Mouse (Mus musculus) neural tube, embryonic 13.5 days (tissue): ENCODE measurements at regions not wholly inside any gene's neighbourhood (a gene's known extent, or its start where the extent isn't known, plus 50 kb on each side); places are given as distances from the start of the nearest gene placed in this dataset.
"Not testable (repeated sequence)": the region's sequence is repeated elsewhere in the genome, so short reads cannot be mapped to it uniquely, and the experiment has no call there.

ENCODE experiments used
- ATAC-seq: fragments of 200-750 bp; cut with Nextera tagmentation; 2 replicates; pipeline ENCODE4 v1.8.0; 2017; ENCODE audit warnings: low read depth, mild to moderate bottlenecking, moderate TSS enrichment, moderate library complexity
- H3K27ac ChIP-seq: fragments of 300-500 bp; sonication (generic); replicated peaks from 2 replicates; pipeline ENCODE4 v1.5.1; 2015; ENCODE audit warnings: moderate library complexity, mild to moderate bottlenecking, inconsistent platforms
- H3K27me3 ChIP-seq: fragments of 300-500 bp; sonication (generic); 2 replicates; pipeline ENCODE4 v1.6.1; 2015; ENCODE audit warnings: mild to moderate bottlenecking, inconsistent platforms
- H3K36me3 ChIP-seq: fragments of 300-500 bp; sonication (generic); 2 replicates; pipeline ENCODE4 v1.6.1; 2015; ENCODE audit warnings: mild to moderate bottlenecking, inconsistent platforms
- H3K4me1 ChIP-seq: fragments of 300-500 bp; sonication (generic); replicated peaks from 2 replicates; pipeline ENCODE4 v1.6.1; 2015; ENCODE audit warnings: inconsistent platforms
- H3K4me2 ChIP-seq: fragments of 300-500 bp; sonication (generic); 2 replicates; pipeline ENCODE4 v1.6.1; 2015; ENCODE audit warnings: inconsistent platforms, mild to moderate bottlenecking, moderate library complexity
- H3K4me3 ChIP-seq: fragments of 300-500 bp; sonication (generic); 2 replicates; pipeline ENCODE4 v1.5.1; 2015; ENCODE audit warnings: mild to moderate bottlenecking, inconsistent platforms
- H3K9ac ChIP-seq: fragments of 300-500 bp; sonication (generic); 2 replicates; pipeline ENCODE4 v1.6.1; 2015; ENCODE audit warnings: moderate library complexity, mild to moderate bottlenecking, inconsistent platforms
- H3K9me3 ChIP-seq: fragments of 300-500 bp; sonication (generic); 2 replicates; pipeline ENCODE4 v1.6.1; 2016; ENCODE audit warnings: inconsistent platforms
- WGBS: fragments of 180-500 bp; shearing (Covaris S2); methylation state at CpG from one replicate; pipeline ENCODE4 v1.1.7; 2015; 5-methylcytosine and 5-hydroxymethylcytosine counted together

DNA sequence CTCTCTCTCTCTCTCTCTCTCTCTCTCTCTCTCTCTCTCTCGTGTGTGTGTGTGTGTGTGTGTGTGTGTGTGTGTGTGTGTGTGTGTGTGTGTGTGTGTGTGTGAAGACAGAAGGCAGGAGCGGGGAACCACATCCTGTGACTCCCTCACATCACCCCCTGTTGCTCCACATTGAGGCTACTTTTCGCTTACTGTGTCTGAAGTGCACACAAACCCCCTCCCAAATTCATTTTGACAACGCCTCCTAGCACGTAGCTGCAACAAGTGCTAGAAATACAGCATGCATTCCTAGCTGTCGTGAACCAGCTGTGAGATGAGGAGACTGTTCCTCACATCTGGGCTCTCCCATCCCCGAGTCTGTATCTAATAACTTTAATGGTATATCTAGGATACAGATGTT is 106.4 kb downstream of the Dad1 start:
- H3K4me2 ChIP-seq, result no peak overlapping the region
- ATAC-seq, result no peak
- H3K4me3 ChIP-seq, result no peak overlapping the region
- H3K9ac ChIP-seq, result no peak overlapping the region
- 85% methylated on average over 6 of the region's 7 CpGs for WGBS
- no peak overlapping the region for H3K27ac ChIP-seq
- H3K27me3 ChIP-seq, result no peaks in the 10 kb centered on the region
- peaks cover 16% of the 10 kb centered on the region for H3K4me1 ChIP-seq
- H3K36me3 ChIP-seq, result no peaks in the 10 kb centered on the region
- H3K9me3 ChIP-seq, result no peaks in the 10 kb centered on the region

DNA sequence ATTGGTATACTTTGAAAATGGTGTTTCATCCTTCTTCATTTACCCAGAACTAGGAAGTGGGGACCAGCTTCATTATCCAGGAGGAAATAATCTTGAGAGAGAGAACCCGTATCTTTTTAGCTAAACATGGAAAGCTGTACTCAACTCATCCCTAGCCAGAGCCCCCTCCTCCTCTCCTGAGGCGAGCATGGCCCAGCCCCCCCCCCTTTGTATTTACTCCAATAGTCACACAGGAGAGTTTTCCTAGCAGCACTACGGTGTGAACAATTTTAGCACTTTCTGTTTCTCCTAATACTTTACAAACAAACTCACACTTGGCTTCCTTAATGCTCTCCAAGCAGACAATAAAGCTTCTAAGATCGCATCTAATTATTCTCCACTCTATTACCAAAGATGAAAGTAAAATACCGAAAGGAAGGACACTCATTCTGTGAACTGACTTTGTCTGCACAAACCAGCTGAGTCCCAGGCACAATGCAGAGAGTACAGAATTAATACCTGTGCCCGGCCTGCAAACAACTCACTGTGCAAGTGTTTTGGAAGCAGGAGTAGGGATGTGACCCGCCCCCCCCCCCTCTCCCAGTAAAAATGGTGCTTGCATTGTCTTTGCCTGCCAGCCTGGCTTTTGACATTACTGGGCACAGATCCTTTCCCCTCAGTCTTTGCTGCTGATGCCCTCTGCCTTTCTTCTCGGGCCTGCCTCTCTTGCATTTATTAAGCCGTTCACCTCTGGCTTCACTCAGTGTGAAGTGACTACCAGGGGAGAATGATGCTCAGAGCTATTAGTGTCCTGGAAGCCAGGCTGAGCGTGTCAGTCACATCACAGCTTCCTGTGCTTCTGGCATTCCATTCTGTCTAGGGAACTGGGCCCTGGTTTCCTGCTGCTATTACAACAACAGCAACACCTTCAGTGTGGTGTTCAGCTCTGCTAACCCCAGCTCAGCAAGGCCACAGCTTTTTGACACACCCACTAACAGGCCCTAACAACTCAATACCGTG is 107.9 kb downstream of the Dad1 start:
- peak; percentile 33; the same call in 1 of the 2 replicates for ATAC-seq
- Histone ChIP-seq H3K36me3 (no peaks in the 10 kb centered on the region), H3K9me3 (no peaks in the 10 kb centered on the region), H3K9ac (0 out of 2 replicates have a peak overlapping the region, but pooled peaks have one; percentile 6), H3K4me3 (no peak overlapping the region), H3K27ac (peak overlapping the region; percentile 59; the same call in 1 of the 2 replicates), H3K4me1 (peaks cover 16% of the 10 kb centered on the region), H3K4me2 (no peak overlapping the region), H3K27me3 (no peaks in the 10 kb centered on the region)
- 34% methylated on average over 11 of the region's 11 CpGs for WGBS

DNA sequence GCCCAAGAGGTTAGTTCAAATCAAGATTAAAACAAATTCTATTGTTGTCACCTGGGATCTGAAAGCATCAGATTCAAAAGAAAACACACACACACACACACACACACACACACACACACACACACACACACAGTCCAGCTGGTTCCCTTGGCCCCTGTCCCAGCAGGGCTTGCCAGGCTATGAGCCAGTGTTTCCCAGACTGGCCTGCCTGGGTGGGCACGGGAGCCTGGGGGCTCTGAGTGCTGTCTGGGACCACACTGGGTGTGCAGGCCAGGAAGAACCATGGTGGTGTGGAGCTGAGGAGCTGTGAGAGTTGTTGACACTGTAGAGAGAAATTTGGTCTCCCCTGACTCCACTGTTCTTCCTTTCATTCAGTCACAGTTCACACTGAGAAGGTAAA is 110.1 kb downstream of the Dad1 start:
- no peaks in the 10 kb centered on the region for H3K9me3 ChIP-seq
- H3K4me2 ChIP-seq, result no peak overlapping the region
- no peaks in the 10 kb centered on the region for H3K36me3 ChIP-seq
- H3K4me3 ChIP-seq, result no peak overlapping the region
- peaks cover 16% of the 10 kb centered on the region for H3K4me1 ChIP-seq
- no peak overlapping the region for H3K27ac ChIP-seq
- no peak overlapping the region for H3K9ac ChIP-seq
- 74% methylated on average over 1 of the region's 1 CpGs for WGBS
- ATAC-seq, result peak; percentile 65; the same call in 1 of the 2 replicates
- no peaks in the 10 kb centered on the region for H3K27me3 ChIP-seq

DNA sequence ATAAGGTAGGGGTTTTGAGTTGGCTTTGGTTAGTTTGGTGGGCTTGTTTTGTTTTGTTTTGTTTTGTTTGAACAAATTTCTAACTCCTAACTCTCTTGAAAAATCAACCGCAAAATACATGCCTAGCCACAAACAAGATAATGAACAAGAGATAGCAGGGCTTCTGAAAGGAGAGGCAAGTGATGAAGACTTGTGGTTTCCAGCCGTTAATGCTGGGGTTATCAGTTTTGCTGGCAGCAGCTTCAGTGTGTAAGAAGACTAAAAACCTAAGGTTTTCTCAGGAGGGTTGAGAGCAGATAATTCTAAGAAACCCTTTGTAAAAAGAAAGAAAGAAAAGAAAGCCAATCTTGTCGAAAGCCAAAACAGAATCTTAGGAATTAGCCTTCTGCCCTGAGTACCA is 115.6 kb downstream of the Dad1 start:
- H3K4me1 ChIP-seq, result no peaks in the 10 kb centered on the region
- ATAC-seq, result no peak
- no peak overlapping the region for H3K27ac ChIP-seq
- H3K9me3 ChIP-seq, result no peaks in the 10 kb centered on the region
- H3K4me3 ChIP-seq, result no peak overlapping the region
- H3K9ac ChIP-seq, result no peak overlapping the region
- H3K4me2 ChIP-seq, result no peak overlapping the region
- no peaks in the 10 kb centered on the region for H3K27me3 ChIP-seq
- WGBS, result 91% methylated on average over 3 of the region's 3 CpGs
- no peaks in the 10 kb centered on the region for H3K36me3 ChIP-seq

DNA sequence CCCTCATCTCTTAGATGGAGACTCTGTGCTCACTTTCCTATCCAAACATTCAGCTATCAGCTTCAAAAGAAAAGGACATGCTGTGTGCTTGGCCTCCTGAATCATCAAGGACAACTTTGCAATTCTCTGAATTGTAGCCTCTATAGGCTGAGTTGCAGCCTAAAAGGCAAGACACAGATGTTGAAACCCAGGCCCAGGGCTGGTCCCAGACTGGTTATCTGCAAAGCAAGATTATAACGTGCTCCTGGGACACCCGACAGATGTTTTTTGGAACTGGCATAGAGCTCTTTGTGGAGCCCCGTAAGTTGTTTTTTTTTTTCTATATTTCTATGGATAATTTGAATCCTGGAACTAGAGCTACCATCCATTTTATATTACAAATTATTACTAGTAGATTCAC is 117.4 kb downstream of the Dad1 start:
- H3K36me3 ChIP-seq, result no peaks in the 10 kb centered on the region
- no peaks in the 10 kb centered on the region for H3K27me3 ChIP-seq
- H3K4me1 ChIP-seq, result no peaks in the 10 kb centered on the region
- no peak overlapping the region for H3K27ac ChIP-seq
- no peak overlapping the region for H3K4me2 ChIP-seq
- 89% methylated on average over 3 of the region's 3 CpGs for WGBS
- no peaks in the 10 kb centered on the region for H3K9me3 ChIP-seq
- no peak overlapping the region for H3K4me3 ChIP-seq
- ATAC-seq, result no peak
- H3K9ac ChIP-seq, result no peak overlapping the region

DNA sequence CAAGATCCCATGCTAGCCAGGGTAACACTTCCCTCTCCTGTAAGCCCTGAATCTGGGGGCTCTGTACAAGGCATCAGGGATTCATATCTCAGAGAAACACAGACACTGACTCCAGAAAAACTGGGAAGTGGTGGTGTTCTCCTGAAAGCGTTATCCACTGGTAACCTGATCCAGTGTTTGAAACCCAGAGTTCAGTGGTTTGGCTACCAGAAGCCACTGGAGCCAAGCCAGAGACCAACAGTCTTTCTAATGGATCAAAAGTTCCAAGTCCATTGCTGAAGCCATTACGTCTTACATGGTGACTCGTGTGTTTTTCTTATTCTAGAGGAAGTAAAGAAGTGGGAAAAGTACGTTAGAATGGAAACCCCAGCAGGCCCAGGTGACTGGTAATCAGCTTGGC is 125.6 kb downstream of the Dad1 start:
- no peaks in the 10 kb centered on the region for H3K36me3 ChIP-seq
- no peak for ATAC-seq
- no peaks in the 10 kb centered on the region for H3K27me3 ChIP-seq
- H3K4me1 ChIP-seq, result peaks cover 15% of the 10 kb centered on the region
- WGBS, result 82% methylated on average over 4 of the region's 4 CpGs
- no peak overlapping the region for H3K27ac ChIP-seq
- H3K4me3 ChIP-seq, result no peak overlapping the region
- no peak overlapping the region for H3K4me2 ChIP-seq
- H3K9ac ChIP-seq, result no peak overlapping the region
- H3K9me3 ChIP-seq, result no peaks in the 10 kb centered on the region

DNA sequence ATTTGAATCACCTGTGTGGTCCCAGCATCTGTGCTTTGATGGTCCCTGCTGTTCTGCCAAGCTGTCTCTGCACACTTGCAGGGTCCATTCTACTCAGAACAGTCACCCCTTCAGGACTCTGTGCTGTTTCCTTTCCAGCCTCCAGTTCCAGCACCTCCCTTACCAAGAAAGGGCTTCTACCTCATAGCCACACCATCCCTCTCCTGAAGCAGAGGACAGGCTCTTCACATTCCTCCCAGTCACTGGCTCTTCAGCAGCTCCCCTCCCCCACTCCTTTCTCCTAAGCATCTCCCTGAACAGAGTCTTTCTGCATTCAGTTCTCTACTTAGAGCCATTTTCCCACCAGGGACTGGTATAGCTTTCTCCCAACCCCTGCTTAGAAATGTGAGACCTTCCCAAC is 128.4 kb downstream of the Dad1 start:
- ATAC-seq, result peak; percentile 47; the same call in 1 of the 2 replicates
- Histone ChIP-seq H3K27ac (no peak overlapping the region), H3K4me3 (no peak overlapping the region), H3K27me3 (no peaks in the 10 kb centered on the region), H3K4me2 (no peak overlapping the region), H3K4me1 (peaks cover 15% of the 10 kb centered on the region), H3K36me3 (no peaks in the 10 kb centered on the region), H3K9me3 (no peaks in the 10 kb centered on the region), H3K9ac (no peak overlapping the region)

DNA sequence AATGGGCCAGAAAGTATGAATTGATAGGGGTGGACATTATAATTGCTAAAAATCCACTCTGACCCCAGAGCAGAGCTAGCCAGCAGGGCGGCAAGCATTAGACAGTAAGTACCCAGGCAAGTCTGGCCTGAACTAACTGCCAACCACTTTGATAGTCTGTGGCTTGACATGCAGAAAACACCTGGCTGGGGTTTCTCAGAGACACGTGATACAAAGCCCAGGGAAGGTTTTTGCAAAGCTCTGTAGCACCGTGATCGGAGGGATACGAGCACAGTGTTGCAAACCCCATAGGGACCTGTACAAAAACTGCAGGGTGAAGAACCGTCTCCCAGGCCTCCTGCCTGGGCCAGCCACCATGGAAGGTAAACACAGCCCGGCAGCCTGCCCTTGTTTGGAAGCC is 131.9 kb downstream of the Dad1 start:
- ATAC-seq, result no peak
- Histone ChIP-seq H3K4me2 (no peak overlapping the region), H3K27ac (no peak overlapping the region), H3K4me3 (no peak overlapping the region), H3K27me3 (no peaks in the 10 kb centered on the region), H3K36me3 (no peaks in the 10 kb centered on the region), H3K9me3 (no peaks in the 10 kb centered on the region), H3K4me1 (peaks cover 15% of the 10 kb centered on the region), H3K9ac (no peak overlapping the region)
- 82% methylated on average over 7 of the region's 7 CpGs for WGBS

DNA sequence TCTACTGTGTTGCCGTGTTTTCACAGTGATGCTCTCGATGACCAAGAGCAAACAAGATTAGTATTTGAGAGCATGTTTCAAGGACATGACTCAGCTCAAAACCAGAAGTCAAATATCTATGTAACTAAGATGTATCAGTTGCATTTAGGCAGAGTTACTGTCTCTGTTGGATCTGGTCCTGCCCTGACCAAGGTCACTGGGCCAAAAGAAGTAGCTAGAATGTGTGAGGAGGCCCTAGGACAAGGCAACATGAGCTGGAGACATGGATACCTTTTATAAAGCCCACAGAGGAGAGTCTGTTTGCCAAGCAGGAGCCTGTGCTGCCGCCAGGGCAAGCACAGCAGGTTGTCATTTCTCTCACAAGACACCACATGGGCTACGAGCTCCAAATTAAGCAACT is 132.6 kb downstream of the Dad1 start:
- Histone ChIP-seq H3K36me3 (no peaks in the 10 kb centered on the region), H3K4me1 (peaks cover 15% of the 10 kb centered on the region), H3K27me3 (no peaks in the 10 kb centered on the region), H3K27ac (no peak overlapping the region), H3K4me2 (no peak overlapping the region), H3K9me3 (no peaks in the 10 kb centered on the region), H3K9ac (no peak overlapping the region), H3K4me3 (no peak overlapping the region)
- WGBS, result 83% methylated on average over 4 of the region's 4 CpGs
- ATAC-seq, result no peak

DNA sequence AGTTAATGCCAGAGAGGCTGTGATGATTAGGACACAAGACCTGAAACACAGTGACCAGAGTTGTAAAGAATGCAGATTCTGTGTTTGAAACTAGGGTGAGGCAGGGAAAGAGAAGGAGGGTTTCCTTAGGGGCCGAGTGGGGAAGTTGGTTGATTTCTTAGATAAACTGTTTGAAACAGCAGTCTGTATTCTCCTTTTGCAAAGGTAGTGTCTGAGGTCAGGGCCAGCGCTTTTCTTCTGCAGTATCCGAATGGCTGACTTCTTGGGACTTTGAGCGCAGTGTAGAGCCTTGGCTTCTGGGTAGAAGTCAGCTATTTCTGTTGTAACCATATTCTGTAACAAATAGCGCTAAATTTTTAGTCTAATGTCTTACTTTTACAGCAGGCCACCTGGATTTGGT is 133.7 kb downstream of the Dad1 start:
- no peak overlapping the region for H3K4me3 ChIP-seq
- H3K9ac ChIP-seq, result no peak overlapping the region
- no peaks in the 10 kb centered on the region for H3K36me3 ChIP-seq
- no peak for ATAC-seq
- H3K27me3 ChIP-seq, result no peaks in the 10 kb centered on the region
- H3K27ac ChIP-seq, result no peak overlapping the region
- H3K4me1 ChIP-seq, result peaks cover 6% of the 10 kb centered on the region
- no peaks in the 10 kb centered on the region for H3K9me3 ChIP-seq
- H3K4me2 ChIP-seq, result no peak overlapping the region
- 95% methylated on average over 5 of the region's 5 CpGs for WGBS

DNA sequence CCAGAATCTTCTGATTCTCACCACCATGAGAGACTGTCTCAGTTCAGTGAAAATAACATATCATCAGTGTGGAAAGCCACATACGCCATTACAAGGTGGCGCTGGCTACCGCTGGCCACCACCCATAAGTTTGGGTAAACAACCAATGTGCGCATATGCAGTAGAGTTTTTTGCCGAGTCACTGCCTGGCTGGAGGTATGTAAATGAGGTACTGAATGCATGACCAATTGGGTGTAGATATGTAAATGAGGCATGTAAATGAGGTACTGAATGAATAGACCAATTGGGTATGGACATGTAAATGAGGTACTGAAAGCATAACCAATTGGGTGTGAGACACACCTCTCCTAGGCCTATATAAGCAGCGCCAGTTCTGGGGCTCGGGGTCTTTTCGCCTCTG is 136.3 kb downstream of the Dad1 start:
- not testable (repeated sequence) for H3K27ac ChIP-seq, H3K4me1 ChIP-seq, H3K9me3 ChIP-seq, H3K4me3 ChIP-seq, H3K36me3 ChIP-seq, ATAC-seq, H3K9ac ChIP-seq, H3K4me2 ChIP-seq, H3K27me3 ChIP-seq
- WGBS, result 78% methylated on average over 8 of the region's 8 CpGs

DNA sequence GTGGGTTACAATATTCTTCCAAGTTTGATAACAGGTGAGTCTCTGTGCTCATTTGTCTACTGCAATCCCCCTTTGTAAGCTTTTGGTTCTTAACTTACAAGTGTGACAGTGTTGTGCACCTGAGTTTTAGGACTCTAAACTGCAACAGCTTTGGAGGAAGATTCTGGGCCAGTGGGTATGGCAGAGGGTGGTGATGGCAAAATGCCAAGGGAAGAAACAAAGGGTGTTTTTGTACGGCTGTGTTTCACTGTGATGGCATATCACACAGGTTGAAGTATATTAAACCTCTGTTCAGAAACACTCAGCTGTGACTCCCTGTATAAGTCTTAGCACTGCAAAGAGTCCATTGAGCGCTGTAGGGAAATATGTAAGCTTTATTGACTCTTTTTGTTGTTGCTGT is 140.7 kb downstream of the Dad1 start:
- Histone ChIP-seq H3K27me3 (no peaks in the 10 kb centered on the region), H3K9ac (no peak overlapping the region), H3K4me3 (no peak overlapping the region), H3K27ac (no peak overlapping the region), H3K4me2 (no peak overlapping the region), H3K36me3 (no peaks in the 10 kb centered on the region), H3K9me3 (no peaks in the 10 kb centered on the region), H3K4me1 (peaks cover 21% of the 10 kb centered on the region)
- no peak for ATAC-seq
- 64% methylated on average over 2 of the region's 2 CpGs for WGBS

DNA sequence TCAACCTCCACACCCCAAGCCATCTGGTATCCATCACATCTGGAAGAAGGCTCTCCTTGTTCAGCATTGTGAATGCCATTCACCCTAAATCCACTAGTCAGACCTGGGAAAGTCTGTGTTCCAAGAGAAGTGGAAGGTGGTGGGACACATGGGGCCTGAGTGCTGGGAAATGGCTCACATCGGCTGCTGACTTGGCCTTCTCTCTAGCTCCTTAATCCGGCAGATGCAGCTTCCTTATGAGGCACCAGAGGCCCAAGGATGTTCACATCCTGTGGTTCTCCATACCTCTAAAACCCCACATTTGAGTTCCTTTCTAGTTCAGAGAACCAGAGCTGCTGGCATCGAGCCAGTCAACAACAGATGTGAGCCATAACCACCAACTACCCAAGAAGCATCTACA is 142.9 kb downstream of the Dad1 start:
- Histone ChIP-seq H3K4me1 (peaks cover 23% of the 10 kb centered on the region), H3K36me3 (no peaks in the 10 kb centered on the region), H3K4me3 (no peak overlapping the region), H3K9me3 (no peaks in the 10 kb centered on the region), H3K27ac (no peak overlapping the region), H3K4me2 (no peak overlapping the region), H3K27me3 (no peaks in the 10 kb centered on the region), H3K9ac (no peak overlapping the region)
- WGBS, result 86% methylated on average over 3 of the region's 3 CpGs
- no peak for ATAC-seq
